Mouse (Mus musculus): ENCODE measurements around the gene Ptprd. TPM values are rescaled to one million over a fixed set of nuclear protein-coding genes. Genes with fewer than 3 reads are reported as not detected.
A peak's percentile ranks its signal among the peaks of the same experiment; 100 is the strongest.

Gene Ptprd
- total and polyA plus RNA-seq, 2 experiments from 2014 or later, result 5.6 to 23.3 TPM

DNA sequence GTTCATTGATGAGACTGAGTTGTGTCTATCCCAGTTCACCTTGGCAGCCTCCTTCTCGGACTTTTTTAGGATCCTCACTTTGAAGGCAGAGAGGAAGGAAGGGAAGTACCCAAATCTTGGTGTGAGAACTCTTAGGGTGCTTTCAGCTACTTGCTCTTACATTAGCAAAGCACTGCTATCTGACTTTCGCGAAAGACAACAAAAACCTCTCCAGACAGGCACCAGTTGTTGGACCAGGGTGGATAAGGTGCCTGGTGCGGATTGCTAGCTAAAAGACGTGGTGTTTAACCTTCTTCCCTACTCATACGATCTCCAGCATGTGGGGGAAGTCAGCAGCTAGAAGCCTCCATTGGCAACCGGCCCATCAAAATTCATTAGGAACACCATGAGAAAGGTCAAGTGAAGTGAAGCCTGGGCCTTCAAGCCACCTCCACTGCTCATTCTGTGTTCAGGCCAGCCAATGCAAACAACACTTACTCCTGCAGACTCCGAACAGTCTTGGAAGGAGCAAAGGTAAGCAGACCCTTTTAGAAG is 1760.7 kb downstream of the Ptprd start:
- Histone ChIP-seq H3K9ac (replicated peaks; ENCODE audit: low read depth, low read length) (peak overlapping the region; percentile 95; the same call in 1 of the 2 replicates), H3K4me1 (ENCODE audit: control insufficient read depth, insufficient read depth) (no peaks in the 10 kb centered on the region), H3K27me3 (ENCODE audit: control insufficient read depth, insufficient read depth, low read length) (no peaks in the 10 kb centered on the region), H3K27ac (ENCODE audit: low read depth) (peak overlapping the region; percentile 94), H3K4me2 (ENCODE audit: low read depth, low read length) (peak overlapping the region; percentile 99), H3K36me3 (replicated peaks; ENCODE audit: control insufficient read depth, insufficient read depth, low read length) (no peaks in the 10 kb centered on the region), H3K9me3 (replicated peaks; ENCODE audit: control insufficient read depth, low read length) (no peaks in the 10 kb centered on the region), H3K4me3 (ENCODE audit: low read depth, low read length) (peak overlapping the region; percentile 98)
- DNase-seq (ENCODE audit: low spot score), result no peak
- 37% methylated on average over 8 of the region's 8 CpGs for WGBS
- TF ChIP-seq CTCF (IDR thresholded peaks at IDR 0.05; ENCODE audit: low read depth) (no peak), EP300 (IDR thresholded peaks at IDR 0.05; ENCODE audit: low read depth) (no peak)
- no peak for ATAC-seq (ENCODE audit: insufficient read depth, low read depth)

DNA sequence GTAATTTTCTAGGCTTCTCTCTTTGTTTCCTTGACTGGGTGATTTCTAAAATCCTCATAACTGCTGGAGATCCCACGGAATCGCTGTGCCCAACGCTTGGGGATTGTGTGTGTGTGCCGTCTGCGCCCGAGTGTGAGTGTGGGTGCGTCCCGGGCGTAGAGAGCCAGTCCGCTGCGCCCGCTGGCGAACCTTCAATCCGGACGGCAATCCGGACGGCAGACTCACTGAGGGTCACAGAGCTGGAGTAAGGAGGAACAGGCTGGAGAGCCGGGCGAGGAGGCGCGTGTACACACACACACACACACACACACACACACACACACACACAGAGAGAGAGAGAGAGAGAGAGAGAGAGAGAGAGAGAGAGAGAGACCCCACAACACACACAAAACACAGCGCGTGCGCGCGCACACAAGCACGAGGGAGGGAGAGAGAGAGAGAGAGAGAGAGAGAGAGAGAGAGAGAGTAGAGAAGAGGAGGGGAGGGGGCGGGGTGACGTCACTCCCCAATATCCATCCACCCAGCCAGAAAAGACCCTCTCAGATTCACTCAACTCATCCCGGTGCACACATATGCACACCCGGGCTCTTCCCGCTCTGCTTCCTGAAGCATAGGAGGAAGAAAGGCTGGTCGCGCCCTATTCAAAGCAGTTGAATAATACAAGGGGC is 1761.3 kb downstream of the Ptprd start:
- peak; percentile 52 for DNase-seq (ENCODE audit: low spot score)
- peak; percentile 77 for ATAC-seq (ENCODE audit: insufficient read depth, low read depth)
- peak overlapping the region; percentile 99 for H3K4me2 ChIP-seq (ENCODE audit: low read depth, low read length)
- no peaks in the 10 kb centered on the region for H3K36me3 ChIP-seq (replicated peaks; ENCODE audit: control insufficient read depth, insufficient read depth, low read length)
- TF ChIP-seq CTCF (IDR thresholded peaks at IDR 0.05; ENCODE audit: low read depth) (no peak), EP300 (IDR thresholded peaks at IDR 0.05; ENCODE audit: low read depth) (no peak)
- H3K9me3 ChIP-seq (replicated peaks; ENCODE audit: control insufficient read depth, low read length), result no peaks in the 10 kb centered on the region
- H3K4me1 ChIP-seq (ENCODE audit: control insufficient read depth, insufficient read depth), result no peaks in the 10 kb centered on the region
- under 1% methylated on average over 34 of the region's 34 CpGs for WGBS
- peak overlapping the region; percentile 94 for H3K27ac ChIP-seq (ENCODE audit: low read depth)
- peak overlapping the region; percentile 98 for H3K4me3 ChIP-seq (ENCODE audit: low read depth, low read length)
- H3K9ac ChIP-seq (replicated peaks; ENCODE audit: low read depth, low read length), result peak overlapping the region; percentile 95
- no peaks in the 10 kb centered on the region for H3K27me3 ChIP-seq (ENCODE audit: control insufficient read depth, insufficient read depth, low read length)

DNA sequence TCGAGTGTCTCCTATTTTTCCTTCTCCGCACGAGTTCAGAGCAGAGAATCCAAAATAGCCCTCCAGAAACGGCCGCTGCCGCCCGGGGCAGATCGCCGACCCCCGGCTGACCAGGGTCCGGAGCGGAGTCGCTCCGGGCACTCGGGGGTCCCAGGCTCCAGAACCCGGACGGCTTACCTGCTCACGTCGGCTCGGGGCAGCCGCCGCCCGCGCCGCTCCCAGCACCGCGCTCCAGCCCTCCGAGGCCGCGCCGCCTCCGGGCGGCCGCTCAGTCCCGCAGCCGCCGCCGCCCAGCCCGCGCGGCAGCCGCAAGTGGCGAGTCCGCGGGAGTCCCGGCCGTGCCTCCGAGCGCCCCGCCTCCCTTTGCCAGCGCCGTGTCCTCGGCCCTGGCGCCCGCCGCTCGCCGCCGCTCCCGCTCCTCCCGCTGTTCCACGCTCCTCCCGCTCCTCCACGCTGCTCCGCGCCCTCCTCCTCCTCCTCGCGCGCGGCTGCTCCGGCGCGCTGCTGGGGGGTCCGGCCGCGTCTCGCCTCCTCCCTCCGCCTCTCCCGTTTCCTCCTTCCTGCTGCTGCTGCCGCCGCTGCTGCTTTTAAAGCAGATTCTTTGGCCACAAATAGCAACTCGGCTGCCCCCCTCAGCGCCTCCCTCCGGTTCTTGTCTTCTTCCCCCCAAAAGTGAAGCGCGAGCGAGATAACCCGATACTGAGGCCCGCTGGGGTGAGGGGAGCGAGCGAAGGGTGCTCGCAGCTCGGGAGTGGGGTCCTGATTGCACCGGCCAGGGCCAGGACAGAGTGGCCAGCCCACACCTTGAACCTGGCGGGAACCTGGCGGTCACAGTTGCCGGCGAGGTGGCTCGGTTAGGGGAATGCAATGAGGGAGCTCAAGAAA is 1762.1 kb downstream of the Ptprd start:
- no peak for TF ChIP-seq CTCF (IDR thresholded peaks at IDR 0.05; ENCODE audit: low read depth)
- TF ChIP-seq EP300 (IDR thresholded peaks at IDR 0.05; ENCODE audit: low read depth), result no peak
- no peaks in the 10 kb centered on the region for H3K4me1 ChIP-seq (ENCODE audit: control insufficient read depth, insufficient read depth)
- ATAC-seq (ENCODE audit: insufficient read depth, low read depth), result peak; percentile 76
- H3K27ac ChIP-seq (ENCODE audit: low read depth), result peak overlapping the region; percentile 94
- peak; percentile 72 for DNase-seq (ENCODE audit: low spot score)
- no peaks in the 10 kb centered on the region for H3K9me3 ChIP-seq (replicated peaks; ENCODE audit: control insufficient read depth, low read length)
- peak overlapping the region; percentile 98 for H3K4me3 ChIP-seq (ENCODE audit: low read depth, low read length)
- peak overlapping the region; percentile 99 for H3K4me2 ChIP-seq (ENCODE audit: low read depth, low read length)
- H3K9ac ChIP-seq (replicated peaks; ENCODE audit: low read depth, low read length), result peak overlapping the region; percentile 95
- WGBS, result under 1% methylated on average over 88 of the region's 99 CpGs
- no peaks in the 10 kb centered on the region for H3K27me3 ChIP-seq (ENCODE audit: control insufficient read depth, insufficient read depth, low read length)
- no peaks in the 10 kb centered on the region for H3K36me3 ChIP-seq (replicated peaks; ENCODE audit: control insufficient read depth, insufficient read depth, low read length)

DNA sequence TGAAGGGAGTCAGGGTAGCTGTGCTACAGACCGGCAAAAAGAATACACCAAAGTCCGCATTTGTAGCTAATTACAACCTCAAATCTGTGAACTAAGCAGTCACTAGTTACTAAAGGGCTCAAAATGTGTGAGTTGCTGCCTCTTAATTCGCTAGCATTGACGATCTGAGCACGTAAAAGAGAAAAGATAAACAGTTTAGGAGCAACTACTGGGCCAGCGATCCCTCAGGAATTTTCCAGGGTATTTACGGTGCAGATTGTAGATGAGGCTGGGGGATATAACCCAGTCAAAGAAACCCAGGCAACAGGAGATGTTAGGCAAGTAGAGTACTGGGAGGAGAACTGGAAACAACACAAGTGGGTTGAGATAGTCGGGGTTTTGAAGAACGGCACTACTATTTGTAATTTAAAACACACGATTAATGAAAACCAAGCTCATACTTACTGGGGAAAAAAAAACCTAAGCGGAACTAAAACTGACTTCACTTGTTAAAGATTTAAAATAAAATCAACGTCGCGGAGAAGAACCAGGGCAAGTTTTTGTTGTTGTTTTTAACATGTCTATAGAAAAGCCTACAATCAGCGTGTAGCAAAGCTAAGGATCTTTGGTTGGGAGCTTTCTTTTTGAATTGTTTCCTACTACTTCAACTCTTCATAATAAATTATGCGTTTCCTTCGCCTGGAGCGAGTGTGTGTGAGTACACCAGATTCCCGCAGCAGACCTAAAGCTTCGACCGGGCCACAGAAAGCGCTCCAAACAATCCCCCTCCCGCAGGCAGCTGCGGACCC is 1762.9 kb downstream of the Ptprd start:
- Histone ChIP-seq H3K9ac (replicated peaks; ENCODE audit: low read depth, low read length) (peak overlapping the region; percentile 95), H3K4me1 (ENCODE audit: control insufficient read depth, insufficient read depth) (no peaks in the 10 kb centered on the region), H3K27me3 (ENCODE audit: control insufficient read depth, insufficient read depth, low read length) (no peaks in the 10 kb centered on the region), H3K9me3 (replicated peaks; ENCODE audit: control insufficient read depth, low read length) (no peaks in the 10 kb centered on the region), H3K36me3 (replicated peaks; ENCODE audit: control insufficient read depth, insufficient read depth, low read length) (no peaks in the 10 kb centered on the region), H3K27ac (ENCODE audit: low read depth) (peak overlapping the region; percentile 94), H3K4me2 (ENCODE audit: low read depth, low read length) (peak overlapping the region; percentile 99), H3K4me3 (ENCODE audit: low read depth, low read length) (peak overlapping the region; percentile 98)
- WGBS, result 2% methylated on average over 24 of the region's 24 CpGs
- no peak for DNase-seq (ENCODE audit: low spot score)
- TF ChIP-seq CTCF (IDR thresholded peaks at IDR 0.05; ENCODE audit: low read depth) (no peak), EP300 (IDR thresholded peaks at IDR 0.05; ENCODE audit: low read depth) (no peak)
- no peak for ATAC-seq (ENCODE audit: insufficient read depth, low read depth)

GRCm38 (mm10) chr4:76447396-76447795 is 1764.4 kb downstream of the Ptprd start:
- ATAC-seq (ENCODE audit: insufficient read depth, low read depth), result no peak
- no peak overlapping the region for H3K27ac ChIP-seq (ENCODE audit: low read depth)
- no peaks in the 10 kb centered on the region for H3K4me1 ChIP-seq (ENCODE audit: control insufficient read depth, insufficient read depth)
- H3K4me2 ChIP-seq (ENCODE audit: low read depth, low read length), result peak overlapping the region; percentile 99; the same call in 1 of the 2 replicates
- H3K9ac ChIP-seq (replicated peaks; ENCODE audit: low read depth, low read length), result no peak overlapping the region
- no peaks in the 10 kb centered on the region for H3K27me3 ChIP-seq (ENCODE audit: control insufficient read depth, insufficient read depth, low read length)
- TF ChIP-seq CTCF (IDR thresholded peaks at IDR 0.05; ENCODE audit: low read depth), result peak; percentile 60
- TF ChIP-seq EP300 (IDR thresholded peaks at IDR 0.05; ENCODE audit: low read depth), result no peak
- no peak overlapping the region; the same call in 1 of the 2 replicates for H3K4me3 ChIP-seq (ENCODE audit: low read depth, low read length)
- no peaks in the 10 kb centered on the region for H3K36me3 ChIP-seq (replicated peaks; ENCODE audit: control insufficient read depth, insufficient read depth, low read length)
- no peaks in the 10 kb centered on the region for H3K9me3 ChIP-seq (replicated peaks; ENCODE audit: control insufficient read depth, low read length)
- peak; percentile 75 for DNase-seq (ENCODE audit: low spot score)
